Mouse (Mus musculus) v-Abl transformed pro-B cells (cell line): ENCODE results near the gene Phc3.

Experiments used
- in situ Hi-C, 2 experiments: fragments of 400-800 bp; cut with MboI; formaldehyde crosslinking; loops; one replicate each; pipeline ENCODE4 v1.15.1; 2025; ENCODE audit not compliant: unreplicated experiment in 2 of 2

Phc3 gene

DNA sequence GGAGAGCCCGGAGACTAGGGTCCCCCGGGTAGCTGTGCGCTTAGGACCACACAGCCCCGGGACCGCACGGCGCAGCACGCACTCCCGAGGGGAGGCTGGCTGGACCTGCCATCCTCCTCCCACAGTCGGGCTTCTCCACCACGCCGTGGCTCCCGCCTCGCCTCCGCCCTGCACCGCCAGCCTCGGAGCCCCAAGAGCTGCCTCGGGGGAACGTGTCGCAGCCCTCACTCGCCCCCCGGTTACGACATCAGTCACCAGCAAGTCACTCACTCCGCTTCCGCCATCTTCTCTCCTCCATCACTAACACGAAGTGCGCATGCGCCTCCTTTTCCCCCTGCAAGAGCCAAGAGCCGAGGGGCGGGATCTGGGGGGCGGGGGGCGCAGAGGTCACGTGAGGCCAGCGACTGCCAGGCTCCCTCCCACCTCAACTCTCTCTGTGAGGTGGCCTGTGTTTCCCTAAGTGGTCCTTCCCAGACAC lies at the start of gene Phc3:
Phc3 (minus strand) TSS at position 312 of the 478 bp plus-strand sequence.
- in situ Hi-C loops = loop anchor here in 1 of 2 experiments (5.0 to 10.0 kb wide), 3 partner anchors 114 to 377 kb away; partner anchors contain the start of gene Gpr160

DNA sequence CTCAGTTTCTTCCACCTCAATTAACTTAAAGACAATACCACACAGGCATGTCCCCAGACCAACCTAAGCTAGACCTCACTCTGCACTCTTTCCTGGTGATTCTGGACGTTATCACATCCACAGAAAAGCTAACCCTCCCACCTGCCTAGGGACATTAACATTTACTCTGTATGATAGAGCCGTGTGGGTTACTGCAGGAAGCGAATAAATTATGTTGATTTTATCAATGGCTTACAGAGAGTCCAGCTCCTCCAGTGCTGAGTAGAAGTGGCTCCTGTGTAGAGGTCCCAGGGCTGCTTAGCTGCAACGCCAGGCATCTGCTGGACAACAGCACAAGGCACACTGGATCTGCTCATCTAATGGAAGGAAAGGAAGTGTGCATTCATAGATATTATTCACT lies 48.4 kb upstream of the Phc3 start:
- in situ Hi-C loops = no loop called here

DNA sequence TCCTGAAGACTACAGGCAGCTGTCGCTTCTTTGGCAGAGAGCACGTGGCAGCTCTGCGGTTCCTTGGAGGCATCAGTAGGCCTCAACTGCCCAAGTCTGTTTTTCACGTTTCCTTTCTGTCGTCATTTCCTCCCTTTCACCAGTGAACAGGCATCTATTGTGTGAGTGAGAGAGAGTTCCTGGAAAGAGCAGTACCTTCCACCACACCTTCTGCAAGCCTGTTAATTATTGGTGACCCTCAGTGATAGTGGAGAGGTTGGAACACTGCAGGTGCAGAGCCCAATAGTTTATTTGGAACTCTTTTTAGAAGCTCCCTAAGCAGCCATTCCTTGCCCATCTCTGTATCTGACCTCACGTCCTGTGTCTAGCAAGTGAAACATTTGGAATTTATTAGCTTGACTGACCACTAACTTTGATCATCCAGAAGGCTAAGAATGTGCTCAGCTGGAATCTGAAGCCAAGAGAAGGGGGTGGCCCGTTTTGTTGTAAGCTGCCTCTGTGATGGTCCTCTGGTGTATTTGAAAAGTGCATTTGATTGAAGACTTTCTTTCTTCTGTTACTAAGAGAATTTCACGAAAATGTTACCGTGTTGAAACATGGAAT lies 47.5 kb upstream of the Phc3 start:
- in situ Hi-C loops = no loop called here

DNA sequence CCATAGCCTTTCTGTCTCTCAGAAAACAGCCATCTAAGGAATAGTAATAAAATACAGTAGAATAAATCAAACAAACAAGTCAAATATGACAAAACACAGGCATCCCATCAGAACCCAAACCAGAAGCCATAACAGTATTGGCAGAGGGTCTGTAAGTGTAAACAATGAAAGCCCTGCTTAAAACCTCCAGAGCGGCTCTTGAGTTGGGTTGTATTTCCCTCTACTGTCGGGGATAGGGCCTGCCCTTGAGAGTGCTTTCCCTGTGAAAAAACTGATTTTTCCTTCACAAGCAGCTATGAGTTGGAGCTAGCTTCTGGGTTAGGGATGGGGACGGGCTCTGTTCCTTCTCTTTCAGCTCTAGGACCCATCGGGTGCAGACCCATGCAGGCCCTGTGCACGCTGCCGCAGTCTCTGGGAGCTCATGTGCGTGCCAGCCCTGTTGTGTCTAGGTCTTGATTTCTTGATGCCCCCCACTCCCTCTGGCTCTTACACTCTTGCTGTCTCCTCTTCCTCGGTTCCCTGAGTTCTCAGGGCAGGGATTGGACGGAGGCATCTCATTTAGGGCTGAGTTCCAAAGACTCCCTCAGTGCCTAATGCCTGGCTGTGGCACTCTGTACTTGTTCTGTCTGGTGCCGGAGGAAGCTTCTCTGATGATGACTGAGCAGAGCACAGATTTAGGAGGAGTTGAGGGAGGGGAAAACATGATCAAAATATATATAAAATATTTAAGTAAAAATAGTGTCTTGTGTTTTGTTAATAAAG lies 46.6 kb upstream of the Phc3 start:
- in situ Hi-C loops = no loop called here

DNA sequence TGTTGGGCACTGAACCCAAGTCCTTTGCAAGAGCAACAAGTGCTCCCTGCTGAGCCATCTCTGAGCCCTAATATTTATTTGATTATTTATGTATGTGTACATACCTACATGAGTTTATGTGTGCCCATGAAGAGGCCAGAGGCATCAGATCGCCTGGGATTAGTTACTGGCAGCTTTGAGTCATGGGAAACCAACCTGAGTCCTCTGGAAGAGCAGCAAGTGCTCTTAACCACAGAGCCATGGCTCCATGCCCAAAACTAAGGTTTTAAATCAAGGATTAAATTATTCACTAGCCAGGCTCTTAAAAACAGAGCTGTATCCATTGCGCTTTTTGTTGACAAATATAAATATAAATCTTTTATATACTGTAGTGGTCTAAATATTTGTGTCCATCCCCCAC lies 45.2 kb upstream of the Phc3 start:
- in situ Hi-C loops = no loop called here

GRCm38 (mm10) chr3:31004320-31005209 lies 35.4 kb upstream of the Phc3 start:
- in situ Hi-C loops = no loop called here

- in situ Hi-C loops = no loop called here
These were observed 31.9 kb upstream of the Phc3 start for GRCm38 (mm10) chr3:31001048-31001676.

DNA sequence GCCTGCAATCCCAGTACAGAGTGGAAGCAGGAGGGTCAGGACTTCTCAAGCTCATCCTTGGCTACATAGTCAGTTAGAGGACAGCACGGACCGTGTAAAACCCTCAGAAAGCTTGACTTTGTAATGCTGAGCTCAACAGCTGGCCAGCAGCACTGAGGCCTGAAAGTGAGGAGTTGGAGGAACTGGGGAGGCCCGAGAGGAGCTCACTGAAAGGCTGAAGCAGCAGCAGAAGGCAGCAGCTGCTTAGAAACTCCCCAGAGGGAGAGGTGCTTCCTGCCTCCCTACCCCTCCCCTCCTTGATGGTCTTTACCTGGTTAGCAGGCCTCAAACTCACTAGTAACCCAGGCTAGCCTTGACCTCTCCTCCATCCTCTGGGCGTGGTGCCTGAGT lies 30.8 kb upstream of the Phc3 start:
- in situ Hi-C loops = no loop called here

DNA sequence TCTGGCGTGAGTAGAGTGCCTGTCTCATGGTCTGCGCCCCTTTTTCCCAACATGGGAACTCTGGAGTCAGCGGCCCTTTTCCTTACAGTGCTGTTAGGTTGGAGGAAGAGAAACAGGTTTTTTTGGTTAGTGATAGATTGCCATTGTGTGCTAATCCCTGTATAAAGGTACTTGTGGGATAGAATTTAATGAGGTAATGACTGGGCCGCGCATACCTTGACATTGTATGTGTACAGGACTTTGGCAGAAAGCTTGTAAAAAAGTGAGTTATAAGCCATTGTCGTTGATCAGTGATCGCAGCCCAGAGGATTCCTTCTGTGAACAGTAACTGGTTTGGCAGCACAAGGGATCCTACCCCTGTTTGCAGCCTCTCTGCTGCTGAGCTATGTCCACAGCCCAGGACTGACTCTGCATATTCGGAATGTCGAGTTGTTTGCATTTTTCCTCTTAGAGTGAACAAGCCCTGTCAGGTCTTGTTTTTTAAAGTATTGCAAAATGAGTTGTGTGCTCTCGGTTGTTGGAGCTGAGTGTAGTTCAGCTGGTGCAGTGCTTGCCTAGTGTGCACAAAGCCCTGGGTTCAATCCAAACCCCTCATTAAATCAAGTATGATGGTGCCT lies 30.3 kb upstream of the Phc3 start:
- in situ Hi-C loops = no loop called here

DNA sequence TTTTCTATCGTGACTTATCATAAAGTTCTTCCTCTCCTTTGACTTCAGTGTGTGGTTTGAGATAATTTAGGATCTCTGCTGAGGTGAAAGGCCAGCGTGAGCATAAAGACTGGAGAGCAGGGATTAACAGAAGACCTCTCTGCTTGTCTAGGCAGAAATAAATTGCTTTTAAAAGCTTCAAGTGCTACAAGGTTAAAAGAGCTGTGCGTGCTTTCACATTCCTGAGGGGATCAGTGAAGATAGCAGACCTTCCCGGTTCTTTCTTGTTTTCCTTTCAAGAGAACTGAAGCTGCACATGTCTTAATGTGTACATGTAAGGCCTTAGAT lies 27.4 kb upstream of the Phc3 start:
- in situ Hi-C loops = no loop called here

DNA sequence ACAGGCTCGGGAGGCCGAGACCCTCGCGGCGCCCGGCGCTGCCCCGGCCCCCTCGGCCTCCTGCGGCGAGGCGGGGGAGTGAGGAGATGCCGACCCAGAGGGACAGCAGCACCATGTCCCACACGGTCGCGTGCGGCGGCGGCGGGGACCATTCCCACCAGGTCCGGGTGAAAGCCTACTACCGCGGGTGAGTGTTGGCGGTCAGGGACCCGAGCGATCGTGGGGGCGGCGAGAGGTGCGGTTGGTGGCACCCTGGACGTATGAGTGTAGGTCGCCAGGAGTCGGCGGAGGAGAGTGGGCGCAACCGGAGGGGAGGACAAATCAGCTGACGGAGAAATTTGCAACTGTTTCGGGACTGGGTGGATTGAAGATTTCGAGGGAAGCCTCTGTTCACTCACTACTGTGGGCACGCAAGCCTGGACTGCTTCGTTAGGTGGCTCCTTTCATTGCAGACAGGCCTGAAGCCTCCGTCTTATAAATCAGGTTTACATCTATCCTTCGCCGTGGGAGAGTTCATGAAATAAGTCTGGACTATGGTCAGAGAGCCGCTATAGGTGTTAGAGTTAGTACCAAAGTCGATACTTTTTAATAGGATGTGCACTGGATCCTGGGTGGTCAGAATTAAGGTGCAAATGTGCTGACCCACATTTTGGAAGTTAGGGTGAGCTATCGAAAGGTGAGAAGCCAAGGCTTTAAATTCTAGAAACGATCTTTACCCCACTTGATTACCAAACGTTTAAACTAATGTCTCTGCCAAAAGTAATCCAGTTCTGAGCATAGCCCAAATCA lies 26.9 kb upstream of the Phc3 start:
- in situ Hi-C loops = no loop called here

- in situ Hi-C loops = no loop called here
These were observed 26.2 kb upstream of the Phc3 start, which contains the start of gene Prkci for GRCm38 (mm10) chr3:30995283-30995898. Gene Prkci (plus strand): TSS chr3:30995747.

DNA sequence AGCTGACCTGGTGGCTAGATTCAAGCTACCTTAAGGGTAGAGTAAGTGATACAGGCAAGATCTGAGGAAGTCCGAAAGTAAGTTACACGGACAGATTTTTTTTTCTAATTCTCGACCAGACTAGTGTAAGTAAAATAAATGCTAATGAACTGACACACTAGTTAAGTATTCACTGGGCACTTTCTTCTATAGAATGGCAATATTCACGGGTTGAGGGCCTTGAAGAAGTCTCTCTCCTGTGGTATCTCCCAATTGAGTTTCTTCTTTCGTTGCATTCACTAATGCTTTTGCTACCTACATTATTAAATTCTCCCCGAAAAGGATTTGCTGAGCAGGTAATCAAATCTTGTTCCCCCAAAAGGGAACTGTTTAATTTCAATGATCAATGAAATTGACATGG lies 25.6 kb upstream of the Phc3 start:
- in situ Hi-C loops = loop anchor here in 1 of 2 experiments (5.0 kb wide), 1 partner anchor 62 kb away; no protein-coding TSS in a partner anchor

DNA sequence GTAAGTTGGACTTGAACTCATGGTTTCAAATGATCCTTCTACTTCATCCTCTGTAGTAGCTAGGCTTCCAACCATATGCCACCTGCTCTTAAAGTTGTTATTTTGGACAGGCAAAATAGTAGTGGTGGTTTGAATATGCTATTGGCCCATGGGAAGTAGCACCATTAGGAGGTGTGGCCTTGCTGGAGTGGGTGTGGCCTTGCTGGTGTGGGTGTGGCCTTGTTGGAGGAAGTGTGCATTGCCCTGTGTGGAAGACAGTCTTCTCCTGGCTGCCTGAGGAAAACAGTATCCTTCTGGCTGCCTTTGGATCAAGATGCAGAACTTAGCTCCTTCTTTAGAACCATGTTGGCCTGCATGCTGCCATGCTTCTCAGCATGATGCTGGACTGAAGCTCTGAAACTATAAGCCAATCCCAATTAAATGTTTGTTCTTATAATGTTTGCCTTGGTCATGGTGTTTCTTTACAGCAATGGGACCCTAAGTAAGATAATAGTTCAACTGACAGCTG lies 23.9 kb upstream of the Phc3 start:
- in situ Hi-C loops = loop anchor here in 1 of 2 experiments (5.0 kb wide), 1 partner anchor 64 kb away; no protein-coding TSS in a partner anchor

- in situ Hi-C loops = loop anchor here in 1 of 2 experiments (5.0 kb wide), 1 partner anchor 65 kb away; no protein-coding TSS in a partner anchor
These were observed 22.9 kb upstream of the Phc3 start for GRCm38 (mm10) chr3:30992161-30992560.

- in situ Hi-C loops = no loop called here
These were observed 18.4 kb upstream of the Phc3 start for GRCm38 (mm10) chr3:30987396-30988318.

DNA sequence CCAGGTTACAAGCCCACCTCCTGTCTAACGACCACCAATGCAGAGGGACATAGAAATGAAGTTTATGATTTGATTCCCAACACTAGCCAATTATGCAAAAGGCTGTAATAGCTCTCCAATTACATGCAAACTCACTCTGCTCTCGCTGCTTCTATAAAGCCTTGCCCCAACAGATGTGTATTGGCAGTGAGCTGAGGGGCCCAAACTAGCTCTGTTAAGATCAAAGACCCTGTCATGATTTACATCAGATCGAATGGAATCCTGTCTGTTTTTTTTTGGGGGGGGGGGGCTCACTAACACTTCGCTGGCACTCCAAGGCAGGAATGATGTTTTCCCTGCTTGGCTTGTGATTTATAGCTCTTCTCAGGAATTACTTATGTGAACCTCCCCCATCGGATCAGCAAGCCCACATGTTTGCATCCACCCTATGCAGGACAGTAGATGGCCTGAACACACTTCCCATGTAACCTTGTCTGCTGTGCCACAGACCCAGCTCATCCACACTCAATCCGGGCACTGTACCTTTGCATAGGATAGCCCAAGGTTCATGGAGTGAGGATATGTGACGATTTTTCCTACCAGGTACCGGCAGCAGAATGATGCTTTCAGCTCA lies 13.8 kb upstream of the Phc3 start:
- in situ Hi-C loops = no loop called here
